Mouse (Mus musculus): ENCODE measurements at regions not wholly inside any gene's neighbourhood (a gene's known extent, or its start where the extent isn't known, plus 50 kb on each side); places are given as distances from the start of the nearest gene placed in this dataset.

- DNase-seq: no peak
- no peak overlapping the region for H3K4me3 ChIP-seq (replicated peaks; ENCODE audit: extremely low read depth, low read depth, low read length)
- 59% methylated on average over 10 of the region's 10 CpGs for WGBS
- no peak for TF ChIP-seq POLR2A (IDR thresholded peaks at IDR 0.05; ENCODE audit: borderline replicate concordance, extremely low read depth, low read depth, low read length)
- no peak for TF ChIP-seq CTCF (IDR thresholded peaks at IDR 0.05; ENCODE audit: insufficient read depth, low read length)
- no peaks in the 10 kb centered on the region for H3K4me1 ChIP-seq (ENCODE audit: control insufficient read depth, insufficient read depth, low read length)
These were observed 182.9 kb downstream of the Irs2 start for GRCm38 (mm10) chr8:10825192-10825926.

- no peak overlapping the region for H3K4me3 ChIP-seq (replicated peaks; ENCODE audit: extremely low read depth, low read depth, low read length)
- TF ChIP-seq POLR2A (IDR thresholded peaks at IDR 0.05; ENCODE audit: borderline replicate concordance, extremely low read depth, low read depth, low read length) (no peak), CTCF (IDR thresholded peaks at IDR 0.05; ENCODE audit: insufficient read depth, low read length) (no peak)
- no peaks in the 10 kb centered on the region for H3K4me1 ChIP-seq (ENCODE audit: control insufficient read depth, insufficient read depth, low read length)
- DNase-seq: no peak
- whole genome bisulfite sequencing: 84% methylated on average over 2 of the region's 2 CpGs
These were observed 186.4 kb downstream of the Irs2 start for GRCm38 (mm10) chr8:10821901-10822300.

GRCm38 (mm10) chr8:10814499-10814898 is 193.8 kb downstream of the Irs2 start:
- Histone ChIP-seq H3K4me1 (ENCODE audit: control insufficient read depth, insufficient read depth, low read length) (no peaks in the 10 kb centered on the region), H3K4me3 (replicated peaks; ENCODE audit: extremely low read depth, low read depth, low read length) (no peak overlapping the region)
- 63% methylated on average over 7 of the region's 7 CpGs for WGBS
- no peak for DNase-seq
- no peak for TF ChIP-seq CTCF (IDR thresholded peaks at IDR 0.05; ENCODE audit: insufficient read depth, low read length)
- no peak for TF ChIP-seq POLR2A (IDR thresholded peaks at IDR 0.05; ENCODE audit: borderline replicate concordance, extremely low read depth, low read depth, low read length)

- 69% methylated on average over 10 of the region's 10 CpGs for WGBS
- no peak for TF ChIP-seq POLR2A (IDR thresholded peaks at IDR 0.05; ENCODE audit: borderline replicate concordance, extremely low read depth, low read depth, low read length)
- TF ChIP-seq CTCF (IDR thresholded peaks at IDR 0.05; ENCODE audit: insufficient read depth, low read length): no peak
These were observed 196.1 kb downstream of the Irs2 start for GRCm38 (mm10) chr8:10812060-10812670.

GRCm38 (mm10) chr8:10807040-10807439 is 201.2 kb downstream of the Irs2 start:
- no peak overlapping the region for H3K4me3 ChIP-seq (replicated peaks; ENCODE audit: extremely low read depth, low read depth, low read length)
- TF ChIP-seq CTCF (IDR thresholded peaks at IDR 0.05; ENCODE audit: insufficient read depth, low read length) (no peak), POLR2A (IDR thresholded peaks at IDR 0.05; ENCODE audit: borderline replicate concordance, extremely low read depth, low read depth, low read length) (no peak)
- H3K4me1 ChIP-seq (ENCODE audit: control insufficient read depth, insufficient read depth, low read length): no peaks in the 10 kb centered on the region
- no peak for DNase-seq
- WGBS: 94% methylated on average over 5 of the region's 5 CpGs

More at GRCm38 (mm10) chr8:10812060-10812670, 196.1 kb downstream of the Irs2 start:
- no peaks in the 10 kb centered on the region for H3K4me1 ChIP-seq (ENCODE audit: control insufficient read depth, insufficient read depth, low read length)
- H3K4me3 ChIP-seq (replicated peaks; ENCODE audit: extremely low read depth, low read depth, low read length): no peak overlapping the region
- DNase-seq: no peak

GRCm38 (mm10) chr8:10805405-10806151 is 202.7 kb downstream of the Irs2 start:
- Histone ChIP-seq H3K4me1 (ENCODE audit: control insufficient read depth, insufficient read depth, low read length) (peaks cover 2% of the 10 kb centered on the region; the same call in 1 of the 2 replicates), H3K4me3 (replicated peaks; ENCODE audit: extremely low read depth, low read depth, low read length) (no peak overlapping the region)
- 24% methylated on average over 24 of the region's 25 CpGs for WGBS
- TF ChIP-seq CTCF (IDR thresholded peaks at IDR 0.05; ENCODE audit: insufficient read depth, low read length): no peak
- TF ChIP-seq POLR2A (IDR thresholded peaks at IDR 0.05; ENCODE audit: borderline replicate concordance, extremely low read depth, low read depth, low read length): no peak
- no peak for DNase-seq

GRCm38 (mm10) chr8:10804974-10805373 is 203.3 kb downstream of the Irs2 start:
- Histone ChIP-seq H3K4me3 (replicated peaks; ENCODE audit: extremely low read depth, low read depth, low read length) (no peak overlapping the region), H3K4me1 (ENCODE audit: control insufficient read depth, insufficient read depth, low read length) (peaks cover 2% of the 10 kb centered on the region; the same call in 1 of the 2 replicates)
- 48% methylated on average over 3 of the region's 3 CpGs for WGBS
- TF ChIP-seq CTCF (IDR thresholded peaks at IDR 0.05; ENCODE audit: insufficient read depth, low read length) (no peak), POLR2A (IDR thresholded peaks at IDR 0.05; ENCODE audit: borderline replicate concordance, extremely low read depth, low read depth, low read length) (no peak)
- no peak for DNase-seq

GRCm38 (mm10) chr8:10802003-10802402 is 206.3 kb downstream of the Irs2 start:
- Histone ChIP-seq H3K4me3 (replicated peaks; ENCODE audit: extremely low read depth, low read depth, low read length) (no peak overlapping the region), H3K4me1 (ENCODE audit: control insufficient read depth, insufficient read depth, low read length) (peaks cover 2% of the 10 kb centered on the region; the same call in 1 of the 2 replicates)
- TF ChIP-seq CTCF (IDR thresholded peaks at IDR 0.05; ENCODE audit: insufficient read depth, low read length) (no peak), POLR2A (IDR thresholded peaks at IDR 0.05; ENCODE audit: borderline replicate concordance, extremely low read depth, low read depth, low read length) (no peak)
- DNase-seq: no peak

- peaks cover 2% of the 10 kb centered on the region; the same call in 1 of the 2 replicates for H3K4me1 ChIP-seq (ENCODE audit: control insufficient read depth, insufficient read depth, low read length)
- H3K4me3 ChIP-seq (replicated peaks; ENCODE audit: extremely low read depth, low read depth, low read length): no peak overlapping the region
- WGBS: 39% methylated on average over 5 of the region's 5 CpGs
- TF ChIP-seq POLR2A (IDR thresholded peaks at IDR 0.05; ENCODE audit: borderline replicate concordance, extremely low read depth, low read depth, low read length): no peak
- TF ChIP-seq CTCF (IDR thresholded peaks at IDR 0.05; ENCODE audit: insufficient read depth, low read length): no peak
- no peak for DNase-seq
These were observed 206.7 kb downstream of the Irs2 start for GRCm38 (mm10) chr8:10801580-10801979.

Measured in lung, adult 2 months (tissue).